Mouse (Mus musculus) kidney, adult 2 months (tissue): Measurements from ENCODE around the gene Cbarp.

Experiments used
- CTCF ChIP-seq: fragments of 200-500 bp; conservative IDR thresholded peaks from 2 replicates; pipeline ENCODE4 v1.5.1; 2011; ENCODE audit warnings: low read depth, mild to moderate bottlenecking, control low read depth, low read length, moderate library complexity, mixed read lengths; ENCODE audit not compliant: insufficient read depth, insufficient read length
- POLR2A ChIP-seq: fragments of 200-500 bp; IDR thresholded peaks from one replicate; pipeline ENCODE4 v1.6.1; 2011; ENCODE audit warnings: low read depth, low read length, control low read depth

DNA sequence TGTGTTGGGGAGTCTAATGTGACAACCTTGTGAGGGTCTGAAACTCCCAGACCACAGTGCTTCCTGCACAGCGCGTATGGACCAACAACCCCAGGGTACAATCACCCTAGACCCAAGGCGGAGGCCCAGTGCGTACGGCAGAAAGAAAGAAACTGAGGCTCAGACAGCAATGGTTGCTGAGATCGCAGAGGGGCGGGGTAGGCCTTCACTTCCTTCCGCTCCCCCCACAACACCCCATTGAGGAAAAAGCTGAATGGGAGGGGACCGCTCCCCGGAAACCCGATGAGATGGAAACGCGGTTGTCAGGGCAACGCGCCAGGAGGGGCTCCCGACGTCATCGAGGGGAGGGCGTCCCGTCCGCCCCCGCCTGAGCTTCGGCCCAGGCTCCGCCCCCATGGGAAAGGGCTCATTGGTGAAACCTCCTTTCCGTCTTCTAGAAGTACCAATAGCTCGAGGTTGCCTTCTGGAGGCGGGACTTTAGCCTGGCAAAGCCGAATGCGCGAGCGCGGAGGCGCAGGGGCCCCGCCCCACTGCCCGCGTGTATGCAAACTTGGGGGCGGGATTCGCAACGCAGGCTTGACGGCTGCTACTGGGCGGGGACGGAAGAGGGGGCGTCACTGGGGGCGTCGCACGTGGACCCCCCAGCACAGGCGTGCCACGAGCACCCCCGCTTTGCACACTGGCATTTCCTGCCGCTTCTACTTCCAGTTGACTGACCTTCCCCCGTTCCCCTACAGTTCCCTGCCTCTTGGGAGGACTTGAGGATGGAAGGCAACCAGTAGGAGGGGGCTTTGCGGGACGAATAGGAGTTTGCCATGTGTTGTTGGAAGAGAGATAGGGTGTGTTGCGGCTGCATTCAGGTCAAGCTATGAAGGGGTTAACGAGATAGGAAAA, 19.2 kb upstream of the Cbarp start:
- TF ChIP-seq POLR2A = no peak
- TF ChIP-seq CTCF = no peak
